Mouse (Mus musculus) 3134 (cell line): ENCODE data around the gene Thumpd1.

ENCODE experiments used
- DNase-seq: peaks from one replicate; pipeline ENCODE4 v3.0.0-alpha.2; 2011; ENCODE audit warnings: low spot score; ENCODE audit not compliant: insufficient read length; ENCODE audit errors: extremely low read depth

Thumpd1 gene

DNA sequence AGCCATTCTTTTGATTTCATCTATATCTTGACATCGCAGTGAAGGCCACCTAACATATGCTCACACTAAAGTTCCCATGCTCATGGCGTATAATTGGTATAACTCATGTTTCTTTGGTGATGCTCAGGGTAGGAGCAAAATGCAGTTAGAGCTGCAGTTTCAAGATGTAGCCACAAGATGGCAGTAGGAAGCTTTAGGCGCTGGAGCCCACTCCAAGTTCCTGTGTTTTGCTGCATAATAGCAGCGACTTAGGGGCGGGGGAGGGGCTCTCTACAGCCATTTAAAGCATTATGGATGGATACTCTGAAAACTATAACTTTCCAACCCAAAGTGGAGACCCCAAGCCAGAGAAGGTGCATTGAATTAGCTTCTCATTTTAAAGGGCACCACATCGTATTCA lies 47.1 kb downstream of the Thumpd1 start:
- no peak for DNase-seq

DNA sequence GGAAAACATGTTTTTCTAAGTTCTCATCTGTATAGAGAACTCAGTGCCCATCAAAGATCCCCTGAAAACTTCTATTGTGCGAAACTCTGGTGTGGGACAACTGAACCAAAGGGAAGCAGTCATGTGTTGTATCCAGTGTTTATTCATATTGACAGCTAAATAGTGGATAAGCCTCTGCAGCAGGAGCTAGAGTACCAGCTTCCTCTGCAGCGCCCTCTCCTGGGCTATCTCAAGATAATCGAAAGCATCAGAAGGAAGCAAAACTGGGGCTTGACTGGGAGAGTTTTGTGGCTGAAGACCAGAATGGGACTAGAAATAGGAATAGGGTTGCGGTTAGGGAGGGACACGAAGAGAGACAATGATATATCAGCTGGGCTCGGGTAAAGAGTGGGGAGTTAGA lies 49.7 kb downstream of the Thumpd1 start:
- DNase-seq = no peak

GRCm38 (mm10) chr7:119670395-119670794 lies 50.2 kb downstream of the Thumpd1 start:
- DNase-seq = no peak

- DNase-seq = no peak
Observed at GRCm38 (mm10) chr7:119667893-119668292, 52.7 kb downstream of the Thumpd1 start.
